Mouse (Mus musculus) embryo, embryonic 10.5 days (tissue): ENCODE measurements around the gene Hmcn2.

Experiments used
- DNase-seq: peaks from one replicate; pipeline ENCODE4 v3.0.0-alpha.2; 2015; ENCODE audit warnings: low spot score

The Hmcn2 gene

DNA sequence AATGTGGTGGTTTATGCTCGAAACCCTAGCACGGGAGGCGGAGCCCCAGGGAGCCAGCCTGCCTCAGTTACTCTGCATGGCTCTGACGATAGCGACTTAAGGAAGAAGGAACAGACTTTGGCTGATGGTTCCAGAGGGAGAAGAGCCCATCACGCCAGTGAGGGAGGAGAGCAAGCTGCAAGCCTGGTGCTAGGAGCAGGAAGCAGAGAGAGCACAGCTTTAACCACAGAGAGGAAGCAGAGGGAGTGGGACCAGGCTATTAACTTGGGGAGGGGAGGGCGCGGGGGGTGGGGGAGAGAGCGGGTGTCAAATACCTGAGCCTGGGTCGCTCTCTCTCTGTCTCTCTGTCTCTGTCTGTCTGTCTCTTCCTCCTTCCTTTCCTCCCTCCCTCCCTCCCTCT is 102.8 kb downstream of the Hmcn2 start:
- no peak for DNase-seq

DNA sequence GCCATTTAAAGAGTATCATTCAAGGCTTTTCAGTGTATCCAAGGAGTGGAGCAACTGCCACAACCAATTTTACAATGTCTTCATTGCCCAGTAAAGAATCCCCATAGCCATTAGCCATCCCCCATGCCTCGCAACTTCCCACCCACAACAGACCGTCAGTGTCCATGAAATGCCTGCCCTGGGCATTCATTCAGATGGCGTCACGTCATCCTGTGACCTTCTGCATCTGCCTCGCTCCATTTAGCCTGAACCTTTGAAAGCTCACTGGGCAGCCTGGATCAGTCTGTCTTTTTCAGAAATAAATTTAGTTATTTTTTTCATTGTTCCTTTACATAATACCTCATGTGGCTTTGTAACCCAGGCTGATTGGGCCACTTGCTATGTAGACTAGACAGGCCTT is 103.8 kb downstream of the Hmcn2 start:
- DNase-seq, result no peak

DNA sequence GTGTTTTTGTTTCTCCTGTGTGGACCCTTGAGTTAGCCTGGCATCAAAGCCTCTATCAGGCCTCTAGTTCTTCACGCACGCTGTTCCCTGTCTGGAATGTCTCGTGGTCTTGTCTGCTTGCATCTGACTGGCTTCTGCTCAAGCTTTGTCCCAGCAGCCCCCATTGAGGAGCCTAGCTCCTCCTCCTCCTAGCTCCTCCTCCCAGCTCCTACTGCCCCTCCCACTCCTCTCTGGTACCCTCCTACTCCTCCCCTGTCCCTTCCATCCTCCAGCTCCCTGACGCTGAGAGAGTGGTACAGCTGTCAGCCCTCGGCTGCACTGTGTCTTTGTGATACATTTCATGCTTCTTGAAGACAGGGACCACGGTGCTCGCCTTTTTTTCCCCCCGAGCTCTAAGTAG is 104.4 kb downstream of the Hmcn2 start:
- peak; percentile 60 for DNase-seq

DNA sequence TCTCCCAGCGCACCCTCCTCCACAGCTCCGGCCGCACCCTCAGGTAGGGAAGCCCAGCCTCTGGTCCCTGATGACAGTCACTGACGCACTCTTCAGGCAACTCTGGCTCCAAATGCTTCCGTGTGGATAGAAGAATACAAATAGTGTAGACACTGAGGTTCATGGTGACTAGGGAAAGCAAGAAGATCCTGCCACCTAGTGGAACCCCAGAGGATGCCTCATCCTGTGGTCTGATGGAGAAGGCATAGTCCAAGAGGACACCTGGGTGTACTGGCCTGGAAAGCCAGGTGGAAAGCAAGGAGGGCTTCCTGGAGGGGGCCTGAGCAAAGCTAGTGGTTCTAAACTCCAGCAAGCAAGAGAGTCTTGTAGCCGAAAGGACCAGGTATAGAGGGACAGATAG is 106.7 kb downstream of the Hmcn2 start:
- peak; percentile 23 for DNase-seq

DNA sequence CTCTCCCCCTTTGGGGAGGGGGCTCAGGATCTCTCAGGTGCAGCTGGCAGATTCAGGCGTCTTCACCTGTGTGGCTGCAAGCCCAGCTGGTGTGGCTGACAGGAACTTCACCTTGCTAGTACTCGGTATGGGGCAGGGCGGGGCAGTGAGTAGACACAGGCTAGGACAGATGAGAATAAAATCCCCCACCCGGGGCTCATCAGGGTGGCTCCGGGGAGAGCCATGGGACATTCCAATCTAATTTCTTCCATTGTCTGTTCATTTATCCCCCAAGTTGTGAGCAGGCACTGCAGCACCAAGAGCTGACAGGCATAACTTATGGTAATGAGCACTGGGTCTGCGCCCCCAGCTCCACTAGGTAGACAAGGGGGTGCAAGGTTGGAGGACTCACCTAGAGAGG is 108.4 kb downstream of the Hmcn2 start:
- no peak for DNase-seq

DNA sequence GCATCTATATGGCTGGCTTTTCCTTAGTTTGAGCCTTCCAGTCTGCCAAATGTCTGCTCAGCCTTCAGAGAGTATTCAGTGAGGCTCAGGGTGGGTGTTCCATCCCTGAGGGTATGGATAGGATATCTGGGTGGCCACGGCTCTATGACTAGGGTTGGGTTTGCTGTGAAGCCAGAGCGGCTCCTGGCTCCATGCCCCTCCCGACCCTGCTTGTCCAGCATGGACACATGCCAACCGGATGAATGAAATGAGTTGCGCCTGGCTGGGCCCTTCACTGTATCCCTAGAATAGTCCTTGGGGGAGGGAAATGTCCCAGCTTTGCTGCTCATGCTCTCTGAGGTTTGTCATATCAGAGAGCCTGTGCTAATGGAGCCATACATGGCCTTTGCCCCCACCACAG is 117.3 kb downstream of the Hmcn2 start:
- DNase-seq, result no peak

DNA sequence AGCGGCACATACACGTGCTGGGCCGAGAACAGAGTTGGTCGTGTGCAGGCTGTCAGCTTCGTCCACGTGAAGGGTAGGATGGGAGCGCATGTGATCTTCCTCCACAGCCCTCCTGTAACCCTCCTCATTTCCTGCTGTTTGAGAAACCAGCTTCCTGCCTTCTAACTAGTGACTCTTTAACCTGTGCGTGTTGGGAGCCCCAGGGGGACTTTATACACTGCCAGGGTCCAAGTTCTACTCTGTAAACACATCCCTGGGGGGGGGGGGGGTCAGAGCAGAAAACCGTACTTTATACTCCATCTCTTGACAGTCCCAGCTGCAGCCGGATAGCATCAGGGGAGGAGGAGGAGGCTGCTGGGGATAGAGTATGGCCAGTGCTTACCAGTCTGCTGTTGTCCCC is 120.5 kb downstream of the Hmcn2 start:
- no peak for DNase-seq

DNA sequence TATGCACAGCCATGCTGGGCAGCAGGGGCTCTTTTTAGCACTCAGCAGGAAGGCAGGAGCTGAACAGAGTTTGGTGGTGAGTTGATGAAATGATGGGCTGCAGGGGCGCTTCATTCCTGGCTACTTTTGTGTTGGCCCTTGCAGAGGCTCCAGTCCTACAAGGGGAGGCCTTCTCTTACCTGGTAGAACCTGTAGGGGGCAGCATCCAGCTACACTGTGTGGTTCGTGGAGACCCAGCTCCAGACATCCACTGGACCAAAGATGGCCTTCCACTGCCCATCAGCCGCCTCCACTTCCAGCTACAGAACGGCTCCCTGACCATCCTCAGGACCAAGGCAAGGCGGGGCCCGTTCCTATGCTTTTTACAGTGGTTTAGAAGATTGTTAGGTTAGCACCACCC is 121.4 kb downstream of the Hmcn2 start:
- peak; percentile 85 for DNase-seq

DNA sequence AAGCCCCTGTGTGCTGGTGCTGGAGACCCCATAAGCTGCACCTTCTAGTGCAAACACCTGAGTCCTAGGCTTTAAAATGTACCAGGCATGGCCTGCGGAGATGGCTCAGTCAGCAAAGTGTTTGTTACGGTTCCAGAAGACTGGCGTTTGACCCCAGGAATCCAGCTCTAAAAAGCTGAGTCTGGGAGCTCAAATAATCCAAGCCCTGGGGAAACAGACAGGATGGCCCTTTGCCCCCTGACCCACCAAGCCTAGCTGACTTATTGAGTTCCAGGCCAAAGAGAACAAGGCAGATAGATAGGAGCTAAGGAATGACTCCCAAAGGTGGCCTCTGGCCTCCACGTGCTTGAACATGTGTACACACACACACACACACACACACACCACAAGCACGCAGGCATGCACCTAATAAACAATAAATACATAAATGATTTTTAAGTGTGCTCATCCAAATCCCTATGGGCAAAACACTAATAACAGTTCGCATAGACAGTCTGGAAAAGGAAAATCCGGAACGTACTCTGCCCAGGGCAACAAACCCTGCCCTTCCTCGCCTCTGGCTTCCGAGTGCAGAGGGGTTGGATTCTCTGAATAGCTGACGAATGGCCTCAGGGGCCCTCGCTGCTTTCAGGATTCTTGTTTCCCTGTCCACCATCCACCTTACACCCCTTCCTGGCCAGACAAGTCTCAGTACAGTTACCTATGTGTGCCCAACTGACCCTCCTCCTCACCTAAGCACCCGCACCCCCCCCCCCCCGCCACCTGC is 123.4 kb downstream of the Hmcn2 start:
- peak; percentile 30 for DNase-seq

DNA sequence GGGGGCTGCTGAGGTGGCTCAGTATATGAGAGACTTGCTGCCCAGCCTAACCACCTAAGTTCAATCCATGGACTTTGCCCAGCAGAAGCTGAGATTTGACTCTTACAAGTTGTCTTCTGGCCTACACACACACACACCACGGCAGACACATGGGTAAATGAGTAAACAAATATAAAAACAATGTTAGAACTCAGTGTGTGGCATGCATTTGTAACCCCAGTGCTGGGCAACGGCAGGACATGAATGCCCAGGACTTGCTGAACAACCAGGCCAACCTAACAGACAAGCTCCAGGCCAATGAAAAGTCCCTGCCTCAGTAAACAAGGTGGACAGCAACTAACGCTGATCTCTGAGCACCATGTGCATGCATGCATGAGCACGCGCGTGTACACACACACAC is 125.4 kb downstream of the Hmcn2 start:
- DNase-seq, result no peak

DNA sequence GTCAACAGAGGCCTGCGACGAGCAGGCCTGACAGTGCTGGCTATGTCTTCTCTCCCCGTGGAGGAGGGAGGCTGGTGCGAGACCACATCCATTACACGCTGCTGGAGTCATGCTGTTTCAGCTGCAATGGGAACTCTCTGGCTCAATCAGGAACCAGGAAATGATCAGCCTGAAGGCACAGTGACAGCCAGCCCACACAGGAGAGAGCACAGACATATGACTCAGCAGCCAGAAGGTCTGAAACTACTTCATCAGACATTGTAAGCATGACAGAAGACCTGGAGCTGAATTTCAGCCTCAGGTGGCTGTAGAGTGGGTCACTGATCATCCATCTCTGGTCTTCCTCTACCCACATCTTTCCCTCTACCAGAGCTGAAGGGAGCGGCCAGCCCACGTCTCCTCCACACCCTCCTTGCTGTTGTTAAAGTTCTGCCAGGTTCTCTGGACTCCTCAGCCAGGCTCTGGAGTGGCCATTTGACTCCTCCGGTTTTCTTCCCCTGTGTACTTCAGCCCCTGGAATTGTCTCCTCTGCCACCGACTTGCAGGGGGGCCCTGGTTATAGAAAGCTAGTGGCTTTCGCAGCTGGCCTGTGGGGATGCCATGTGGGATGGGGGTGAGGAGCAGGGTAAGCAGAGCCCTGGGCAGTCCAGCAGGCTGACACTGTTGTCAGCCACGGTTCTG is 128.4 kb downstream of the Hmcn2 start:
- no peak for DNase-seq

DNA sequence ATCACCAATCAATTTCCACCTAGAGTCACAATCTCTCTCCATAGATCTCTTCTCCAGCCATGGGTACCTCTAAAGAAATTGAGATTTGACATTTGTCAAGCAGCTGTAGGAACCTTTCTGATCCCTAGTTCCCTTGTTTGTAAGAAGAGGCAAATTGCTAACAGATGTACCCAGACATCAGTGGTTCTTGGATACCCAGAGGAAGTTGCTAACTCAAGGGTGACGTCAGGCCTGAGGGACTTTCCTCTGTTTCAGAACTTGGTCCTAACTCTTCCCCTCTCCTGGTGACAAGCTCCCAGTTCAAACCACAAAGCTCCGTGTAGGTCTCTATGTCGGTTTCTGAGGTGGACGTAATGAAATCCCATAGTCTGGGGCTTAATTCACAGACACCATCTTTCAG is 131.8 kb downstream of the Hmcn2 start:
- DNase-seq, result no peak

DNA sequence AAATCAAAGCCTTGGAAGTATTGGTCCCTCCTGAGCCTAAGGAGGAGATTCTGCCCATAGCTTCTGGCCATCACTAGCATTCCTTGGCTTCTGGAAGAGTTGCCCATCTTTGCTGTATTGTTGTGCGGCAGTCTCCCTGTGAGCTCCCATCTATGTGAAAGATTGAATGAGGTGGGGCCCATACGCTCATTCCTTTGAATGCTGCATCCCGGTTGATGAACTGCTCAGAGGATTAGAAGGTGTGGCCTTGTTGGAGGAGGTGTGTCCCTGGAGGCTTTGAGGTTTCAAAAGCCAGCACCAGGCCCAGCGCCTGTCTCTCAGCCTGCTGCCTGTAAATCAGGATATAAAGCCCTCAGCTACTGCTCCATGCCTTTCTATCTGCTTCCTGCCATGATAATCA is 132.2 kb downstream of the Hmcn2 start:
- DNase-seq, result no peak

DNA sequence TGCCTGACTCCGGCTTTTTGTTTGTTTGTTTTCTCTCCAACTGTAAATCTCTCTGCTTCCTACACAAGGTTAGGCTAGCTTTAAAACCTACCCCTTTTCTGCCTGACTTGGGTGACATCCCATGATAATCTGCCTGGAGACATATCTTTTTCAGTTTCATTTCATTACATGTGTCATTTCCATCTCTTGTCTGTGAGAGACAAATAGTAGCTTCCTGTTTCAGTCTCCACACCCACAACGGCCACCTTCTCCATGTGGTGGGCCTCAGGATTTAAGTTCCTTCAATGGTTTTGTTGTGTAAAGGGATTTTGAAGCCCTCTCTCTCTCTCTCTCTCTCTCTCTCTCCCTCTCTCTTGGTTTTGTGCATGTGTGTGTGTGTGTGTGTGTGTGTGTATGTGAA is 133.3 kb downstream of the Hmcn2 start:
- no peak for DNase-seq

DNA sequence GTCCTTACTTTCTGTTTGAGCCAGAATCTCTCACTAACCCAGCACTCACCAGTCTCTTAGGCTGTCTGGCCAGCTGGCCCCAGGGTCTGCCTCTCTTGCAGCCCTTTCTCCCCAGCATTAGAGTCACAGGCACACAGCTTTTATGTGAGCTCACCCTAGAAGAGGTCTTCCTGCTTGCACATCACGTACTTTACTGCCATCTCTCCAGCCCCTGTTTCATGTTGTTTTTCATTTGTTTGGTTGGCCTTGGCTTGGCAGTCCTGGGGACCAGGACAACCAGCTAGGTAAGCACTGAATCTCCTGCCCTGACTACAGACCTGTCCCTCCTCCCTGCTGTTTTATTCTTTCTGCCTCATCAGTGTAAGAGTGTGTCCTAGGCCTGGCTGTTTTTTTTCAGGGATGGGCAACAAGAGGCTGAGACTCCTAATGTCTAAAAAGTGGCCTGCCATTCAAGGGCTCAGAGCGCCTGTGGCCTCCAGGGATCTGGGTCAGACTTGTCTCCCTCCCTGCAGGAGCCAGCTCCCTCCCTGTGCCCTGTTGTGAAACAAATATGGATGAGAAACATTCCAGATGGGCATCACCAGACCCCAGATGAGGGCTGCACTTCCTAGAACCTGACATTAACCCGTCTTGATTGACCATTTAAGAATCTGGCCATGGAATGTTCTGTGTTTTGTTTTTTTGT is 134.7 kb downstream of the Hmcn2 start:
- no peak for DNase-seq

DNA sequence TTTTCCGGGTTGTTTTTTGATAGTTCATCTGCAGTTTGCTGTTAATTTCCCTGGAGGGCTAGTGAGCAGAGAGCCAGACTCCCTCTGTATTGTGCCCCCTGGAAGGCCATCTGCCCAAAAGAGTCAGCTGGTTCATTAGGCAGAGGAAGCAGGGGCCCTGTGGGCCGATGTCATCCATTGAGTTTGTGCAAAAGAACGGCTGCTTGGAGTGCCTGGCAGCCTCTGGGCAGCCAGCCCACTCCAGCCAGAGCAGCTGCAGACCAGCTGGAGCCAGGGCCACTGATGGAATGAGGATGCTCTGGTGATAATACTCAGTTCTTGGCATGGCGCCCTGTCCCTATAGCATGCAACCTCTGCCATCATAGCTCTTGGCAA is 135.2 kb downstream of the Hmcn2 start:
- DNase-seq, result no peak

DNA sequence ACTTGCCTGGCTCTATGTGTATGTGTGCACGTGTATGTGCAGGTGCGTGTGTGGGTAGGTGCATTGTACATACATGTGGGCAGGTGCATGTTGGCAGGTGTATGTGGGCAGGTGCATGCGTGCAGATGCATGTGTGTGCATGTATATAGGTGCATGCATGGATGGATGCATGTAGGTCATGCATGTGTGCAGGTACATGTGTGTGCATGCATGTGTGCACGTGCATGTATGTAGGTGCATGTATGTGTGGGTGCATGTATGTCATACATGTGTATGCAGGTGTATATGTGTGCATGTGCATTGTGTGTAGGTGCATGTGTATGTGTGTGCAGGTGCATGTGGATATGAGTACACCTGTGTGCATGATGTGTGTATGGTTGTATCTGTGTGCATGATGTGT is 135.7 kb downstream of the Hmcn2 start:
- DNase-seq, result no peak

DNA sequence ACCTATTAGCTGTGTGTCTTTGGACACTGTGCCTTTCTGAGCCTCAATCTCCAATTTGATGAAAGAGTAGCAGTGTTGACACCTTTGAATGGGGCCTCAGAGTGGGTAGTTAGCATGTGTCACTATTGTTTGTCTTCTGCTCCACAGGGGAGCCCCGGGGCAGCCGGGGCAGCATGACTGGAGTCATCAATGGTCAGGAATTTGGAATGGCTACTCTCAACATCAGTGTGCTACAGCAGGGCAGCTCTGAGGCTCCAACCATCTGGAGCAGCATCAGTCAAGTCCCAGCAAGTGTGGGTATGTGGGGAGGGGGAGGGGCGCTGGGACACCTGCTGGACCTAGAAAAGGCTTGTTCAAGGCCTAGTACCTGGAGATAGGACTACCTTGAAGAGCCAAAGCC is 136.4 kb downstream of the Hmcn2 start:
- DNase-seq, result no peak

DNA sequence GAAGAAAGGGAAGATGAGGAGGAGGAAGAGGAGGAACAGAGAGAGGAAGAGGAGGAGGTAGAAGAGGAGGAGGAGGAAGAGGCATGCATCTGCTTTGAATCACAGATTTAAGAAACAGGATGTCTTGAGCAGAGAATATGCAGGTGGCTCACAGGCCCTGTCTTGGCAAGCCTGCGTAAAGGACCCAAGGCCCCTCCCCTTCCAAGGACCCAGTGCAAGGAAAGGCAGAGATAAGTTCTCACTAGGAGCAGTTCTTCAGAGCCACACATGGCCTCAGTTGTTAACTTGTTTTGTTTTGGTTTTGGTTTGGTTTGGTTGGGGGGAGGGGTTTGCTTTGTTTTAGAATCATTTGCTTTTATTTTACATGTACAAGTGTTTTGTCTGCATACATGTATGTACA is 137.3 kb downstream of the Hmcn2 start:
- DNase-seq, result no peak

DNA sequence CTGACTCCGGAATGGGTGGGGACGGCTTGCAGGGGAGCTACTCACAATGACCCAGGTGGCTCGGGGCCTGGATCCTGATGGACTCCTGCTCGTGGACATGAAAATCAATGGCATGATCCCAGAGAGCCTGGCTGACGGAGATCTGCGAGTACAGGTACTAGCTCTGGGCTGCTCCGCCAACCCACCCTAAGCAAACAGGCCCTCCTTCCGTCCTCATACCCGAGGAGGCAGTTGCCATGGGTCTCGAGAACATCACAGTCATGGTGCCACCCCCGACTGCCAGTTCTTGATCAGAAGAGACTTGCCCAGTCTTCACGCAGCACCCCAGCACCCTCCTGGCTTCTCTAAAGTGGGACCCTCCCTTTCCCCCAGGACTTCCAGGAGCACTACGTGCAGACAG is 138.8 kb downstream of the Hmcn2 start:
- no peak for DNase-seq

DNA sequence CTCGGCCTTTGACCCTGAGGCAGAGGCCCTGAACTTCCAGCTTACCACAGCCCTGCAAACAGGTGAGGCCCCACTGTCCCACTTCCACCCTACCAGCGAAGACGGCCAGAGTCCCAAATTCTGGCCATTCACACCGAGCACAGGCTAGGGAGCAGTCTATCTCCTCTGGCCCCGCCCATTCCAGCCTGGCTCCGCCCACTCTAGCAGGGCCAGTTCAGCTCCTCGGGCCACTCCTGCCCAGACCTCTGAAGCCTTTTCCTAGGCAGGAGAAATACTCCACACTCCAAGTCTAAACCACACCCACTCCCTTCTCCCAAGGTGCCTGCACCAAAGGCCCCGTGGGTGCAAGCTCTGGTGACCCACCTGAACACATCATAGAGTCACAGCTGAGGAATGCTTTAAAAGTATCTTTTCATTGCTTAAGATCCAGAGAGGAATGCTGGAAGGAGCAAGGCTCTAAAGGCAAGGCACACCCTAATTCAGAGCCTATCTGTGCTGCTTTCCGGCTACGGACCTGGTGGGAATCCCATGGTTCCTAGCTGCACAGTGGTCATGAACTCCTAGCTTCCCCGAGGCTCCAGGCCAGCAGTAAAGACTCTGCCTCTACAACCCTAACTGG is 139.5 kb downstream of the Hmcn2 start:
- DNase-seq, result peak; percentile 57

DNA sequence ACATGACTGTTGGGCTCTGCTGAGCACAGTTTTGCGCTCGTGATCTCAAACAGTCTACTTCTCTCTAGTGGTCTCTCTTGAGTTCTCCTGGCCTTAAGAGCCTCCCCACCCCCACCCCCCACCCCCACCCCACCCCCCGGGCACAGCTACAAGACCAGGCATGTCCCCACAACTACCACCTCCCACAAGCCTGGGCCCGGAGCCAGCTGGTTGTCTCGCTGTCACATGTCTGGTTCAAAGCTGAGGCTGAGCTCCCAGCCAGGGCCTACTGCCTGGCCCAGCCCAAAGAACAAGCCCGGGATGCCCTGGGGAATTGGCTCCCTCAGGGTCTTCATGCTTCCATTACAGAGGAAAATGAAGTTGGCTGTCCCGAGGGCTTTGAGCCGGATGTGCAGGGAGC is 140.1 kb downstream of the Hmcn2 start:
- no peak for DNase-seq

DNA sequence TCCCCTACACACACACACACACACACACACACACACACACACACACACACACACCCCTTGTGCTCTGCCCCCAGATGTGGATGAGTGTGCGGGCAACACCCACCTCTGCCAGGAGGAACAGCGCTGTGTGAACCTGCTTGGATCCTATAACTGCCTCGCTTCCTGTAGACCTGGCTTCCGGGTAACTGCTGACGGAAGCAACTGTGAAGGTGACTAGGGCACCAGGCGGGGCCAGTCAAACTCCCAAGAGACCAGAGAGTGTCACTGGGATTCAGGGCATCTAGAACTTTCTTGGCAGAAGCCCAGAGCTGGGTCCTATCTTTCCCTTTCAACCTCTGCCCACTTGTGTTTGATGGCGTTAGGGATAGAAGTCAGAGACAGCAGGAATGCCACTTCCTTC is 141.2 kb downstream of the Hmcn2 start:
- no peak for DNase-seq
